Mouse (Mus musculus): ENCODE data around the gene Cacna1b.

GRCm38 (mm10) chr2:24685347-24685746 lies 77.6 kb downstream of the Cacna1b start:
- TF ChIP-seq HCFC1 (IDR thresholded peaks at IDR 0.05; ENCODE audit: borderline replicate concordance, insufficient read depth, low read length) = no peak
- no peak for TF ChIP-seq MAFK (IDR thresholded peaks at IDR 0.05; ENCODE audit: insufficient read depth, low read depth, low read length)
- no peak for TF ChIP-seq ZC3H11A (IDR thresholded peaks at IDR 0.05; ENCODE audit: borderline replicate concordance, low read depth, low read length)

Data from ES-E14 (cell line).